25 mouse cellular contexts compared by ENCODE assay signal in genomic region chr13:109825891-109826290, GRCm38 (mm10).
A peak's percentile ranks its signal among the peaks of the same experiment; 100 is the strongest.
DNase-seq lines count a peak whose midpoint lies in the region; TF ChIP-seq lines count a peak whose summit lies in the region.
"Had no signal": no experiment of that assay in that cellular context is flagged by ENCODE, and none has a peak within 500 bp of the region (broad histone marks: within the 10 kb centered on the region; RNA-seq: fewer than 3 reads in every experiment).

No protein-coding gene starts in this region.

- TF ChIP-seq CTCF in gastrocnemius, adult 2 months (IDR thresholded peaks at IDR 0.05) = no peak
- no peak for TF ChIP-seq CTCF in kidney, adult 2 months (conservative IDR thresholded peaks at IDR 0.05; ENCODE audit: insufficient read depth, insufficient read length, low read depth, low read length)

- intact Hi-C loops in gastrocnemius, adult 2 months (cut with DNase I) = no loop called here

- WGBS in kidney, adult 2 months = 73% methylated on average over 6 of the region's 6 CpGs
- 80% methylated on average over 6 of the region's 6 CpGs for WGBS in embryonic facial prominence, embryonic 10.5 days

- peaks cover 18% of the 10 kb centered on the region for H3K4me1 ChIP-seq in kidney, adult 2 months (ENCODE audit: control insufficient read depth, insufficient read depth, low read length)
- peaks cover 50% of the 10 kb centered on the region for H3K4me1 ChIP-seq in embryonic facial prominence, embryonic 10.5 days

- no peak for DNase-seq in gastrocnemius, adult 2 months
- no peak for DNase-seq in gastrocnemius, postnatal 4 days (ENCODE audit: low spot score in 2 of 2)
- peak; percentile 69 for DNase-seq in kidney, adult 2 months
- DNase-seq in kidney, postnatal 10 days = no peak
- no peak for DNase-seq in embryonic facial prominence, embryonic 10.5 days (ENCODE audit: low spot score)
- peak; percentile 54 to 56 for DNase-seq in kidney, postnatal 36 days
- no peak for DNase-seq in lung, postnatal 25 days (ENCODE audit: low spot score)
- no peak for DNase-seq in spleen, postnatal 10 days (ENCODE audit: low spot score in 2 of 2)
- DNase-seq: adrenal gland, adult 8-10 months; adrenal gland, postnatal 25 days; cerebellum, adult 11-12 months; cerebellum, adult 8-10 months; cerebellum, postnatal 10 days; cerebellum, postnatal 36 days; embryo, embryonic 11 days; gastrocnemius, postnatal 14 days; heart, adult 18-20 months; heart, postnatal 10 days; heart, postnatal 36 days had no signal

- no peaks in the 10 kb centered on the region for H3K36me3 ChIP-seq in kidney, adult 2 months (ENCODE audit: control insufficient read depth, insufficient read depth, low read length)
- no peaks in the 10 kb centered on the region for H3K36me3 ChIP-seq in embryonic facial prominence, embryonic 10.5 days (replicated peaks)
- H3K36me3 ChIP-seq: forebrain, embryonic 10.5 days; heart, embryonic 12.5 days; heart, embryonic 15.5 days; hindbrain, embryonic 10.5 days; hindbrain, embryonic 13.5 days had no signal

- H3K9me3 ChIP-seq in embryonic facial prominence, embryonic 10.5 days = no peaks in the 10 kb centered on the region
- H3K9me3 ChIP-seq: forebrain, embryonic 10.5 days; forebrain, embryonic 13.5 days; heart, embryonic 12.5 days; heart, embryonic 15.5 days; hindbrain, embryonic 10.5 days; hindbrain, embryonic 13.5 days had no signal

- peak overlapping the region; percentile 94 for H3K27ac ChIP-seq in gastrocnemius, adult 2 months
- no peak overlapping the region for H3K27ac ChIP-seq in kidney, adult 2 months (ENCODE audit: insufficient read depth, low read depth, low read length)
- H3K27ac ChIP-seq in embryonic facial prominence, embryonic 10.5 days (replicated peaks) = peak overlapping the region; percentile 49; the same call in 1 of the 2 replicates
- H3K27ac ChIP-seq: forebrain, embryonic 10.5 days; forebrain, embryonic 13.5 days; heart, embryonic 15.5 days; hindbrain, embryonic 10.5 days; hindbrain, embryonic 13.5 days had no signal

- no peak for TF ChIP-seq POLR2A in kidney, adult 2 months (IDR thresholded peaks at IDR 0.05; ENCODE audit: low read depth, low read length)

- H3K4me3 ChIP-seq in gastrocnemius, adult 2 months = no peak overlapping the region
- H3K4me3 ChIP-seq in kidney, adult 2 months (ENCODE audit: insufficient read depth, low read depth, low read length) = no peak overlapping the region
- no peak overlapping the region for H3K4me3 ChIP-seq in embryonic facial prominence, embryonic 10.5 days
- H3K4me3 ChIP-seq: forebrain, embryonic 10.5 days; forebrain, embryonic 13.5 days; heart, embryonic 12.5 days; heart, embryonic 15.5 days; hindbrain, embryonic 10.5 days; hindbrain, embryonic 13.5 days had no signal

- H3K27me3 ChIP-seq in kidney, adult 2 months (replicated peaks; ENCODE audit: control insufficient read depth, insufficient read depth, low read length) = no peaks in the 10 kb centered on the region
- no peaks in the 10 kb centered on the region for H3K27me3 ChIP-seq in embryonic facial prominence, embryonic 10.5 days (replicated peaks; ENCODE audit: low read depth, poor library complexity, severe bottlenecking)
- H3K27me3 ChIP-seq: forebrain, embryonic 13.5 days; heart, embryonic 12.5 days; heart, embryonic 15.5 days; hindbrain, embryonic 13.5 days had no signal

Comparison
In these comparisons a context has a peak if more than half of its experiments do, and no peak if none do; other contexts are left out.
1. DNase-seq: peak in kidney, adult 2 months (single experiment) and kidney, postnatal 36 days (2 of 2); none in gastrocnemius, adult 2 months (single experiment), gastrocnemius, postnatal 4 days (0 of 2), kidney, postnatal 10 days (single experiment), embryonic facial prominence, embryonic 10.5 days (single experiment), lung, postnatal 25 days (single experiment) and spleen, postnatal 10 days (0 of 2).